ENCODE assay signal across 14 mouse cellular contexts in genomic region chr13:102113941-102114340, GRCm38 (mm10).
DNase-seq lines count a peak whose midpoint lies in the region; ATAC-seq and TF ChIP-seq lines count a peak whose summit lies in the region.
"Had no signal": no experiment of that assay in that cellular context is flagged by ENCODE, and none has a peak within 500 bp of the region (broad histone marks: within the 10 kb centered on the region; RNA-seq: fewer than 3 reads in every experiment).

No protein-coding gene starts in this region.

- no peak overlapping the region for H3K9ac ChIP-seq in lung, embryonic 14.5 days
- no peak overlapping the region for H3K9ac ChIP-seq in forebrain, embryonic 16.5 days (replicated peaks; ENCODE audit: low read depth, low read length)
- H3K9ac ChIP-seq: liver, embryonic 14.5 days; neural tube, embryonic 15.5 days had no signal

- DNase-seq in heart, adult 18-20 months, result peak; percentile 35 to 57
- no peak for DNase-seq in heart, embryonic 10.5 days (ENCODE audit: low spot score)
- DNase-seq in testis, postnatal 10 days (ENCODE audit: low spot score), result no peak
- DNase-seq in lung, embryonic 14.5 days, result peak; percentile 14
- no peak for DNase-seq in left cerebral cortex, postnatal 36 days (ENCODE audit: low spot score in 2 of 2)
- DNase-seq: spleen, adult 18-20 months had no signal

- no peaks in the 10 kb centered on the region for H3K27me3 ChIP-seq in heart, embryonic 10.5 days (ENCODE audit: insufficient read depth, poor library complexity, severe bottlenecking)
- H3K27me3 ChIP-seq in testis, adult 2 months (ENCODE audit: control insufficient read depth, insufficient read depth, low read length), result no peaks in the 10 kb centered on the region
- H3K27me3 ChIP-seq in lung, embryonic 14.5 days (ENCODE audit: insufficient read depth, low read length), result no peaks in the 10 kb centered on the region
- H3K27me3 ChIP-seq in forebrain, embryonic 16.5 days (replicated peaks; ENCODE audit: control insufficient read depth, insufficient read depth, low read length), result no peaks in the 10 kb centered on the region
- H3K27me3 ChIP-seq: neural tube, embryonic 15.5 days had no signal

- WGBS in heart, embryonic 10.5 days, result 87% methylated on average over 5 of the region's 5 CpGs
- WGBS in lung, embryonic 14.5 days, result 71% methylated on average over 5 of the region's 5 CpGs
- WGBS in forebrain, embryonic 16.5 days, result 99% methylated on average over 5 of the region's 5 CpGs

- H3K4me1 ChIP-seq in heart, embryonic 10.5 days, result no peaks in the 10 kb centered on the region
- H3K4me1 ChIP-seq in testis, adult 2 months (ENCODE audit: control insufficient read depth, insufficient read depth, low read length), result no peaks in the 10 kb centered on the region; the same call in none of the 2 replicates
- no peaks in the 10 kb centered on the region for H3K4me1 ChIP-seq in lung, embryonic 14.5 days (ENCODE audit: insufficient read depth)
- H3K4me1 ChIP-seq in forebrain, embryonic 16.5 days (replicated peaks; ENCODE audit: control insufficient read depth, insufficient read depth, low read length), result no peaks in the 10 kb centered on the region
- H3K4me1 ChIP-seq: neural tube, embryonic 15.5 days had no signal

- intact Hi-C loops in left cerebral cortex, postnatal 36 days (cut with DNase I), result no loop called here

- TF ChIP-seq POLR2A in testis, adult 2 months (IDR thresholded peaks at IDR 0.05; ENCODE audit: control insufficient read depth, low read depth, low read length), result no peak

- no peak for ATAC-seq in lung, embryonic 14.5 days (ENCODE audit: insufficient read depth)
- ATAC-seq in CD4-positive, CD25-positive, alpha-beta regulatory T cell, adult 4 months, result no peak
- no peak for ATAC-seq in forebrain, embryonic 16.5 days
- ATAC-seq: forebrain, embryonic 14.5 days; intestine, embryonic 16.5 days; midbrain, embryonic 16.5 days had no signal

- no peaks in the 10 kb centered on the region for H3K9me3 ChIP-seq in heart, embryonic 10.5 days
- H3K9me3 ChIP-seq in lung, embryonic 14.5 days (ENCODE audit: low read depth, low read length), result no peaks in the 10 kb centered on the region
- H3K9me3 ChIP-seq in forebrain, embryonic 16.5 days (ENCODE audit: control insufficient read depth, low read length), result no peaks in the 10 kb centered on the region
- H3K9me3 ChIP-seq: neural tube, embryonic 15.5 days had no signal

- H3K4me2 ChIP-seq in lung, embryonic 14.5 days, result no peak overlapping the region
- H3K4me2 ChIP-seq in forebrain, embryonic 16.5 days (ENCODE audit: low read length), result no peak overlapping the region
- H3K4me2 ChIP-seq: neural tube, embryonic 15.5 days had no signal

- H3K36me3 ChIP-seq in heart, embryonic 10.5 days, result no peaks in the 10 kb centered on the region
- no peaks in the 10 kb centered on the region for H3K36me3 ChIP-seq in testis, adult 2 months (ENCODE audit: control insufficient read depth, insufficient read depth, low read length)
- H3K36me3 ChIP-seq in lung, embryonic 14.5 days (ENCODE audit: insufficient read depth), result no peaks in the 10 kb centered on the region
- H3K36me3 ChIP-seq in forebrain, embryonic 16.5 days (ENCODE audit: control insufficient read depth, insufficient read depth), result no peaks in the 10 kb centered on the region
- H3K36me3 ChIP-seq: neural tube, embryonic 15.5 days had no signal

- no peak overlapping the region for H3K27ac ChIP-seq in heart, embryonic 10.5 days
- H3K27ac ChIP-seq in testis, adult 2 months (ENCODE audit: control insufficient read depth, insufficient read depth, low read depth, low read length), result 0 out of 2 replicates have a peak overlapping the region, but pooled peaks have one; percentile 16
- 0 out of 2 replicates have a peak overlapping the region, but pooled peaks have one; percentile 18 for H3K27ac ChIP-seq in lung, embryonic 14.5 days (ENCODE audit: low read depth)
- no peak overlapping the region for H3K27ac ChIP-seq in forebrain, embryonic 16.5 days (ENCODE audit: low read length)
- H3K27ac ChIP-seq: liver, embryonic 14.5 days; neural tube, embryonic 15.5 days had no signal

- no peak for TF ChIP-seq CTCF in testis, adult 2 months (IDR thresholded peaks at IDR 0.05; ENCODE audit: control insufficient read depth, insufficient read depth, insufficient replicate concordance, low read depth, low read length)
- no peak for TF ChIP-seq CTCF in lung, embryonic 14.5 days (IDR thresholded peaks at IDR 0.05; ENCODE audit: low read depth)

- no peak overlapping the region for H3K4me3 ChIP-seq in heart, embryonic 10.5 days
- no peak overlapping the region for H3K4me3 ChIP-seq in testis, adult 2 months (ENCODE audit: control insufficient read depth, low read depth, low read length)
- no peak overlapping the region for H3K4me3 ChIP-seq in lung, embryonic 14.5 days (ENCODE audit: low read depth, low read length)
- H3K4me3 ChIP-seq in forebrain, embryonic 16.5 days (replicated peaks; ENCODE audit: low read length), result no peak overlapping the region
- H3K4me3 ChIP-seq: neural tube, embryonic 15.5 days had no signal

Comparison
In these comparisons a context has a peak if more than half of its experiments do, and no peak if none do; other contexts are left out.
1. DNase-seq: peak in heart, adult 18-20 months (2 of 2) and lung, embryonic 14.5 days (single experiment); none in heart, embryonic 10.5 days (single experiment), testis, postnatal 10 days (single experiment) and left cerebral cortex, postnatal 36 days (0 of 2).
2. H3K27ac ChIP-seq: peak in testis, adult 2 months (single experiment) and lung, embryonic 14.5 days (single experiment); none in heart, embryonic 10.5 days (single experiment) and forebrain, embryonic 16.5 days (single experiment).